Mouse (Mus musculus) heart, postnatal 0 days (tissue): ENCODE results near the gene Slc4a10.

ENCODE experiments used
- CTCF ChIP-seq: IDR thresholded peaks from 2 replicates; pipeline ENCODE4 v1.5.1; 2016; ENCODE audit warnings: antibody characterized with exemption, control low read depth, low read depth
- EP300 ChIP-seq: IDR thresholded peaks from 2 replicates; pipeline ENCODE4 v1.6.1; 2016; ENCODE audit warnings: antibody characterized with exemption, low read depth

DNA sequence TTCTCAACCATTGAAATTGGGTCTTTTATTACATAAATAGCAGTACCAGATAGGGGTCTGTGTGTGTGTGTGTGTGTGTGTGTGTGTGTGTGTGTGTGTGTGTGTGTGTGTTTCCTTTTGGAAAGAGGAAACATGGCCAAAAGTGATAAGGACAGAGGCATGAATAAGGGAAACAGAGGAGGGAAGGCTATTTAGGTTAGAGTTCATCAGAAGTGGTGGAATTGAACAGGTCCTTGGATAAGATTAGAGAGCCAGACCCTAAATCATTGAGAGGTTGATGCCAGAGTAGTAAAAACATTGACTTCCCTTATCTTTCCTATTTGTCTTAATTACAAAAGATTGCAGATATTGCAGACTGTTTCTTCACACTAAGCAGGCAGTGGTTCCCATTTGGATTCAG is 181.3 kb downstream of the Slc4a10 start:
- no peak for TF ChIP-seq CTCF
- no peak for TF ChIP-seq EP300
